Mouse (Mus musculus) adrenal gland, adult 18-20 months (tissue): ENCODE measurements around the gene Prr12. TPM values are rescaled to one million over a fixed set of nuclear protein-coding genes. Genes with fewer than 3 reads are reported as not detected.

Source experiments
- microRNA-seq, 2 experiments: library from miRNA; unstranded; fragments of <30 nt; microRNA quantifications; one replicate each; pipeline ENCODE4 v1.2.0; 2021; ENCODE audit warnings: borderline number of aligned reads in 2 of 2
- total RNA-seq, 2 experiments: library from RNA; stranded (reverse); gene quantifications; 1 replicate in 1 of 2; 2 replicates in 1 of 2; pipeline ENCODE4 v1.2.3; 2021

Gene Prr12
- total RNA-seq, 2 experiments from 2014 or later: 30.8 to 45.3 TPM

Small RNA genes lying within 50 kb of the gene (microRNA-seq; reads per million reads assigned to microRNA genes)
- 0.61 to 1.4 reads per million in 2 experiments for gene Mir7054

Other genes with a start within 250 kb of the Prr12 start
- gene Nup62, start 236.8 kb downstream of the Prr12 start, total RNA-seq: 10 to 100 TPM; 48.5 to 52.7 TPM
- 1 to 10 TPM; 1.6 to 2.6 TPM for gene Il4i1, start 236.5 kb downstream of the Prr12 start, total RNA-seq
- 100 to 1,000 TPM; 136 to 217 TPM for gene Atf5, start 236.2 kb downstream of the Prr12 start, total RNA-seq
- gene Akt1s1, start 203.9 kb downstream of the Prr12 start, total RNA-seq: 100 to 1,000 TPM in 1 of 2 experiments, 10 to 100 TPM in 1; 86.3 to 128 TPM
- gene Tbc1d17, start 203.8 kb downstream of the Prr12 start, total RNA-seq: 10 to 100 TPM; 48.1 to 60.2 TPM
- gene Pnkp, start 195.7 kb downstream of the Prr12 start, total RNA-seq: 10 to 100 TPM; 33.8 to 40.8 TPM
- 100 to 1,000 TPM; 232 to 253 TPM for gene Ptov1, start 183.1 kb downstream of the Prr12 start, total RNA-seq
- gene Med25, start 160.2 kb downstream of the Prr12 start, total RNA-seq: 10 to 100 TPM; 75.2 to 90.9 TPM
- 10 to 100 TPM; 24.1 to 28.3 TPM for gene Fuz, start 156.8 kb downstream of the Prr12 start, total RNA-seq
- gene Ap2a1, start 123.4 kb downstream of the Prr12 start, total RNA-seq: 10 to 100 TPM; 81.7 to 97.4 TPM
- not detected for gene Tsks, start 109.7 kb downstream of the Prr12 start, total RNA-seq
- 10 to 100 TPM in 1 of 2 experiments, 1 to 10 TPM in 1; 9.3 to 12.8 TPM for gene Cpt1c, start 78.0 kb downstream of the Prr12 start, total RNA-seq
- gene Prmt1, start 66.3 kb downstream of the Prr12 start, total RNA-seq: 100 to 1,000 TPM; 203 to 216 TPM
- gene Irf3, start 55.2 kb downstream of the Prr12 start, total RNA-seq: 100 to 1,000 TPM; 128 to 131 TPM
- gene Bcl2l12, start 54.2 kb downstream of the Prr12 start, total RNA-seq: 10 to 100 TPM; 13.9 to 14.2 TPM
- gene Scaf1, start 36.5 kb downstream of the Prr12 start, total RNA-seq: 10 to 100 TPM; 75.1 to 85.9 TPM
- 100 to 1,000 TPM in 1 of 2 experiments, 10 to 100 TPM in 1; 86.9 to 106 TPM for gene Rras, start 34.9 kb downstream of the Prr12 start, total RNA-seq
- 10 to 100 TPM; 44.3 to 46.8 TPM for gene Nosip, start 9.5 kb upstream of the Prr12 start, total RNA-seq
- gene Prrg2, start 9.8 kb upstream of the Prr12 start, total RNA-seq: 10 to 100 TPM; 14.9 to 28.3 TPM
- 10 to 100 TPM; 32.0 to 36.4 TPM for gene Rcn3, start 39.3 kb upstream of the Prr12 start, total RNA-seq
- 100 to 1,000 TPM; 111 to 137 TPM for gene Fcgrt, start 51.0 kb upstream of the Prr12 start, total RNA-seq
- gene Rps11, start 71.6 kb upstream of the Prr12 start, total RNA-seq: 1,000 to 10,000 TPM; 1,173 to 1,310 TPM
- gene Rpl13a, start 75.9 kb upstream of the Prr12 start, total RNA-seq: 1,000 to 10,000 TPM; 1,445 to 1,619 TPM
- not detected for gene Gm45713, start 83.3 kb upstream of the Prr12 start, total RNA-seq
- gene Flt3l, start 83.6 kb upstream of the Prr12 start, total RNA-seq: 10 to 100 TPM; 20.6 to 26.8 TPM
- 10 to 100 TPM; 57.3 to 58.6 TPM for gene Pih1d1, start 101.4 kb upstream of the Prr12 start, total RNA-seq
- 10 to 100 TPM; 58.4 to 68.5 TPM for gene Aldh16a1, start 101.7 kb upstream of the Prr12 start, total RNA-seq
- gene Slc17a7, start 111.1 kb upstream of the Prr12 start, total RNA-seq: under 1 TPM; 0.19 to 0.23 TPM
- not detected for gene Gfy, start 126.7 kb upstream of the Prr12 start, total RNA-seq
- not detected for gene Pth2, start 128.1 kb upstream of the Prr12 start, total RNA-seq
- gene Ccdc155, start 152.0 kb upstream of the Prr12 start, total RNA-seq: under 1 TPM in 1 of 2 experiments, not detected in 1; 0.29 TPM
- gene Dkkl1, start 159.3 kb upstream of the Prr12 start, total RNA-seq: not detected
- gene Tead2, start 162.9 kb upstream of the Prr12 start, total RNA-seq: 10 to 100 TPM in 1 of 2 experiments, 1 to 10 TPM in 1; 8.5 to 11.7 TPM
- gene Cd37, start 186.2 kb upstream of the Prr12 start, total RNA-seq: 1 to 10 TPM; 4.0 to 7.4 TPM
- gene Slc6a16, start 188.2 kb upstream of the Prr12 start, total RNA-seq: not detected
- gene Slc6a21, start 224.6 kb upstream of the Prr12 start, total RNA-seq: under 1 TPM in 1 of 2 experiments, not detected in 1; 0.19 TPM